Mouse (Mus musculus) G1E (cell line): ENCODE results near the gene Galm.

Experiments
- CTCF ChIP-seq: IDR thresholded peaks from 2 replicates; pipeline ENCODE4 v1.5.1; 2012; ENCODE audit warnings: low read depth, low read length, inconsistent platforms, mixed read lengths
- GATA1 ChIP-seq: IDR thresholded peaks from 2 replicates; pipeline ENCODE4 v1.6.1; 2012; ENCODE audit warnings: borderline replicate concordance, low read length, inconsistent platforms, mixed read lengths
- POLR2AphosphoS5 ChIP-seq: IDR thresholded peaks from 2 replicates; pipeline ENCODE4 v1.6.1; 2012; ENCODE audit warnings: low read depth, low read length, inconsistent platforms; ENCODE audit not compliant: insufficient replicate concordance
- TAL1 ChIP-seq: conservative IDR thresholded peaks from 2 replicates; pipeline ENCODE4 v1.6.1; 2012; ENCODE audit warnings: low read depth, low read length, inconsistent platforms, mixed read lengths

GRCm38 (mm10) chr17:80132502-80132901 is 5.2 kb downstream of the Galm start:
- TF ChIP-seq CTCF, result no peak
- no peak for TF ChIP-seq POLR2AphosphoS5
- no peak for TF ChIP-seq GATA1
- TF ChIP-seq TAL1, result no peak
